Mouse (Mus musculus): Measurements from ENCODE around the gene Nolc1. TPM values are rescaled to one million over a fixed set of nuclear protein-coding genes. Genes with fewer than 3 reads are reported as not detected.

Gene Nolc1
- polyA plus RNA-seq, 1 experiment from 2014 or later = 117 TPM

- peak; percentile 71 for ATAC-seq (ENCODE audit: low FRiP score)
- Histone ChIP-seq H3K9me3 (no peaks in the 10 kb centered on the region), H3K27me3 (no peaks in the 10 kb centered on the region), H3K27ac (peak within 1 kb of the TSS; percentile 99), H3K4me1 (peaks cover 57% of the 10 kb centered on the region), H3K4me2 (peak within 1 kb of the TSS; percentile 100), H3K4me3 (replicated peaks) (peak within 1 kb of the TSS; percentile 95), H3K36me3 (replicated peaks) (no peaks in the 10 kb centered on the region), H3K9ac (peak within 1 kb of the TSS; percentile 98)
- under 1% methylated on average over 83 of the region's 84 CpGs for WGBS
These were observed 30.5 kb upstream of the Nolc1 start, which contains the start of gene Ldb1 for GRCm38 (mm10) chr19:46044993-46045695. Ldb1 (minus strand) TSS chr19:46045214.

GRCm38 (mm10) chr19:46045696-46046311 lies 29.9 kb upstream of the Nolc1 start:
- H3K27ac ChIP-seq = peak overlapping the region; percentile 99
- 2% methylated on average over 7 of the region's 7 CpGs for WGBS
- H3K4me3 ChIP-seq (replicated peaks) = peak overlapping the region; percentile 95
- H3K27me3 ChIP-seq = no peaks in the 10 kb centered on the region
- peak; percentile 7; the same call in 1 of the 2 replicates for ATAC-seq (ENCODE audit: low FRiP score)
- peak overlapping the region; percentile 100 for H3K4me2 ChIP-seq
- H3K36me3 ChIP-seq (replicated peaks) = no peaks in the 10 kb centered on the region
- no peaks in the 10 kb centered on the region for H3K9me3 ChIP-seq
- H3K9ac ChIP-seq = peak overlapping the region; percentile 98
- peaks cover 50% of the 10 kb centered on the region for H3K4me1 ChIP-seq

DNA sequence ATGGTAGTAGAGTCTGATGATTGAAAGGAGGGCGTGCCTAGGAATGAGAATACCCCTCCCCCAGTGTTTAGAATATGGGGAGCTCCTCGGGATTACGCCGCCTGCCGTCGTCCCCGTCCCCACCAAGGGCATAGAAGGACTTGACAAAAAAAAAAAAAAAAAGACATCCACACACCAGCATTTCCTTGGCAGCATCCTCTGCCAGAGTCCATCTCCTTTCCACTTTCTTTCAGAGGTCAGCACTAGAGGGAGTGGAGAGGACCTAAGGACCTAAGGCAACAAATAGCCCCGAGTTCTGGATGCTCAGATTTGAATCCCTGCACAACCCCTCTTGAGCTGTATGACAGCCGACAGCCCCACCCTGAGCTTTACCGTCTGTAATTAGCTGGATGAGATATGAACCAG lies 29.0 kb upstream of the Nolc1 start:
- 3% methylated on average over 10 of the region's 10 CpGs for WGBS
- Histone ChIP-seq H3K27me3 (no peaks in the 10 kb centered on the region), H3K4me2 (no peak overlapping the region), H3K27ac (no peak overlapping the region), H3K4me3 (replicated peaks) (no peak overlapping the region), H3K4me1 (peaks cover 42% of the 10 kb centered on the region), H3K9me3 (no peaks in the 10 kb centered on the region), H3K9ac (no peak overlapping the region), H3K36me3 (replicated peaks) (no peaks in the 10 kb centered on the region)
- ATAC-seq (ENCODE audit: low FRiP score) = no peak

DNA sequence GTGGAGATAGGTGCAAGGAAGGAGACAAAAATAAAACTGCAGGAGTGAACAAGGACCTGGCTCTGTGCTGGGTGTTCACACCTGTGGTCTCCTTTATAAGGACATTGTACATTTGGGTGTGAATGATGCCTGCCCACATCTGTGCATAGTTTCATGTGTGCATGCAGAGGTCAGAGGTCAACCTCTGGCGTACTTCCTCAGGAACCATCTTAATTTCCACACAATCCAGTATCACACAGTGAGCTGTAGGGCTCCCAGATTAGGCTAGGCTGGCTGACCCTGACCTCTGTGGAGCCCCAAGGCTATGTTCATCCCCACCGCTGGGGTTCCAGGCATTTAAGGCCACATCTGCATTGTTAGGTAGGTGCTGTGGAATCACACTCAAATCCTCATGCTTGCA lies 28.2 kb upstream of the Nolc1 start:
- H3K4me2 ChIP-seq = no peak overlapping the region
- H3K27me3 ChIP-seq = no peaks in the 10 kb centered on the region
- no peaks in the 10 kb centered on the region for H3K9me3 ChIP-seq
- WGBS = 63% methylated on average over 2 of the region's 2 CpGs
- ATAC-seq (ENCODE audit: low FRiP score) = no peak
- H3K4me3 ChIP-seq (replicated peaks) = no peak overlapping the region
- no peak overlapping the region for H3K9ac ChIP-seq
- H3K4me1 ChIP-seq = peaks cover 34% of the 10 kb centered on the region
- no peaks in the 10 kb centered on the region for H3K36me3 ChIP-seq (replicated peaks)
- H3K27ac ChIP-seq = no peak overlapping the region

GRCm38 (mm10) chr19:46049129-46049528 lies 26.5 kb upstream of the Nolc1 start:
- Histone ChIP-seq H3K9me3 (no peaks in the 10 kb centered on the region), H3K36me3 (replicated peaks) (no peaks in the 10 kb centered on the region), H3K27ac (no peak overlapping the region), H3K4me1 (peaks cover 17% of the 10 kb centered on the region), H3K4me2 (no peak overlapping the region), H3K9ac (no peak overlapping the region), H3K27me3 (no peaks in the 10 kb centered on the region), H3K4me3 (replicated peaks) (no peak overlapping the region)
- ATAC-seq (ENCODE audit: low FRiP score) = no peak
- 70% methylated on average over 4 of the region's 4 CpGs for WGBS

DNA sequence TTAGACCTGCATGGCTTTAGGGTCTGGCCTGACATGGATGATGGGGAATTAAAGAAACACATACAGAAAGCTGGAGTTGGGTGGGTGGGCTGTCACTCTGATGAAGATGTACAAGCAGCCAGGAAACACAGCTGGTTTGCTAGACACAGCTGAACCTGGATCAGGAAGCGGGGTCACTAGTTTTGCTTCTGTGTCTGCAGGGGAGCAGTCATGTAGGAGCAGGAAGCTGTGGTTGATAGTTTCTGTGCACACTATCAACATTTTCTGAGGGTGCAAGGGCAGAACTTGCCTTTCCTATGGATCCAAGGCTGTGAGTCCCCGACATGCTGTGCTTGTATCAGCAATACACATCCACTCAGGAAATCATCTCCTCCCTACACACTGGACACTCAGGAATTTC lies 25.2 kb upstream of the Nolc1 start:
- H3K9me3 ChIP-seq = no peaks in the 10 kb centered on the region
- WGBS = 82% methylated on average over 2 of the region's 2 CpGs
- no peaks in the 10 kb centered on the region for H3K27me3 ChIP-seq
- H3K4me1 ChIP-seq = peaks cover 14% of the 10 kb centered on the region
- H3K36me3 ChIP-seq (replicated peaks) = no peaks in the 10 kb centered on the region
- ATAC-seq (ENCODE audit: low FRiP score) = no peak
- H3K4me2 ChIP-seq = no peak overlapping the region
- H3K9ac ChIP-seq = no peak overlapping the region
- no peak overlapping the region for H3K27ac ChIP-seq
- no peak overlapping the region for H3K4me3 ChIP-seq (replicated peaks)

DNA sequence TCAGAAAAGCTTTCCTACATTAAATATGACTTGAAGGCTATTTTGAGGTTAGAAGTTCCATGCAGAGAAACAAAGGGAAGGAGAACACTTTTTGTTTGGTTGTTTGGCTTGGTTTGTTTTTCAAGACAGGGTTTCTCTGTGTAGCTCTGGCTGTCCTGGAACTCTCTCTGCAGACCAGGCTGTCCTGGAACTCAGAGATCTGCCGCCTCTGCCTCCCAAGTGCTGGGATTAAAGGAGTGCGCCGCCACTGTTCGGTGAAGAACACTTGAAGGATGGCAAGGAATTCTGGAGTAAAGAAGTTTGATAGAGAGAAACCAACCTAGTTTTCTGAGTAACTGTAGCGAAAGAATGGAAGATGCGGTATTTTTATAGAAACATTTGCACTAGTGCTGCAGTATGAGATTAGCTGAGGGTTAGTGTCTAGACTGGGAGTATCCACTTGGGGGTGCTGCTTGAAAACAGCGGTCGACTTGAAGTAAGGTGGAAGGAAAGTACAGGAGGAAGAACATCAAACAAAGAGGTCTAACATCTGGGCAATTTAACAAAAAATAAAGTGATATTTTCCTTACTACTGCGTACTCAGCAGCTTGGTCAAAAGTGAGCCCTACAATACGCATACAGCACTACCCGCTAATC lies 19.8 kb upstream of the Nolc1 start:
- H3K27me3 ChIP-seq = no peaks in the 10 kb centered on the region
- ATAC-seq (ENCODE audit: low FRiP score) = peak; percentile 79

GRCm38 (mm10) chr19:46056388-46056946 lies 19.2 kb upstream of the Nolc1 start:
- peak overlapping the region; percentile 81 for H3K4me2 ChIP-seq
- peaks cover 16% of the 10 kb centered on the region for H3K4me1 ChIP-seq
- WGBS = 0% methylated on average over 52 of the region's 52 CpGs
- H3K27ac ChIP-seq = peak overlapping the region; percentile 86
- H3K9me3 ChIP-seq = no peaks in the 10 kb centered on the region
- H3K9ac ChIP-seq = peak overlapping the region; percentile 75
- peak; percentile 96 for ATAC-seq (ENCODE audit: low FRiP score)
- no peaks in the 10 kb centered on the region for H3K27me3 ChIP-seq
- peaks cover 1% of the 10 kb centered on the region; the same call in 1 of the 2 replicates for H3K36me3 ChIP-seq (replicated peaks)
- H3K4me3 ChIP-seq (replicated peaks) = peak overlapping the region; percentile 80

More for the DNA sequence above, 19.8 kb upstream of the Nolc1 start:
- Histone ChIP-seq H3K9me3 (no peaks in the 10 kb centered on the region), H3K4me2 (peak overlapping the region; percentile 81), H3K4me3 (replicated peaks) (peak overlapping the region; percentile 80), H3K27ac (no peak overlapping the region), H3K4me1 (peaks cover 16% of the 10 kb centered on the region), H3K36me3 (replicated peaks) (no peaks in the 10 kb centered on the region), H3K9ac (peak overlapping the region; percentile 75)
- 1% methylated on average over 11 of the region's 11 CpGs for whole genome bisulfite sequencing

DNA sequence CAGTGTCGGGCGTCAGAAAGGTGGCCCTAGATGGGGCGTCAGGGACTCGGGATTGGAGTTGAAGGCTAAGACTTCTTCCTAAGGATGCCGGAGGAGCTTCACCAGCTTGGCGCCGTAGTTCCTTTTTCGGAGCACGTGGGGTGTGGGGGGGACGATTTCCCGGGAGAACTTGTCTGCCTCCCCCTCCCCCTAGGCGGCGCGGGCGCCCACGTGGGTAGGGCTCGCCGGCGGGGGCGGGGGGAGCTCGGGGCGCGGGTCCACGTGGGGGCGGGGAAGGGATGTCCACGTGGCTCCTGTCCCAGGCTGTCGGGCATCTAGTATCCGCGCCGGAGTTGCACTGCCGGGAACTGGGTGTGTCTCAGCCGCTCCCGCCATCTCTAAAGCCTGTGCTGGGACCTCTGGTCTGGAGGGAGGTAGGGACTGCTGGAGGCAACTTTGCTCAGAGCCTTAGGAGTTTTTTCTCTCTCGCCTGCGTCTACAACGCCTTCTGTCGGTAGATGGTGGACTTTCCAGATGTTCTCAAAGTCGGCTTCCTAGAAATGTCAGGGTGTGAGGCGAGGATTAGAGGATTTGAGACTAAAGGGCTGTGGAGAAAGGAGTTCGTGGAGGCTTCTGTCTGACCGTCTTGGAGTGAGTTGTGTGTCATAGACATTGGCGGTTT lies 18.6 kb upstream of the Nolc1 start:
- Histone ChIP-seq H3K9me3 (no peaks in the 10 kb centered on the region), H3K27ac (peak overlapping the region; percentile 86)
- under 1% methylated on average over 37 of the region's 42 CpGs for WGBS

DNA sequence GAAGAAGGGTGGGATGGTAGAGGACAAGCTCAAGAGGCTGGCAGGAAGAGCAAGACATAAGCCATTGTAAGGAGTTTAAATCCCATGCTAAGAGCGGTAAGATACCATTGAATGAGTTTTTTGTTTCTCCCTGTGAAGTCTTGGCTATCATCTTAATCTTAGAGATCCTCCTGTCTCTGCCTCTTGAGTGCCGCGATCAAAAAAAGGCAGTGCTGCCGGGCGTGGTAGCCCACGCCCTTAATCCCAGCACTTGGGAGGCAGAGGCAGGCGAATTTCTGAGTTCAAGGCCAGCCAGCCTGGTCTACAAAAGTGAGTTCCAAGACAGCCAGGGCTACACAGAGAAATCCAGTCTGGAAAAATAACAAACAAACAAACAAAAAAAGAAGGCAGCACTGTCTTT lies 17.2 kb upstream of the Nolc1 start:
- H3K4me1 ChIP-seq = peaks cover 16% of the 10 kb centered on the region
- H3K36me3 ChIP-seq (replicated peaks) = peaks cover 21% of the 10 kb centered on the region
- 96% methylated on average over 7 of the region's 7 CpGs for WGBS
- no peak overlapping the region for H3K27ac ChIP-seq
- H3K4me3 ChIP-seq (replicated peaks) = peak overlapping the region; percentile 8; the same call in 1 of the 2 replicates
- no peak overlapping the region for H3K9ac ChIP-seq
- H3K4me2 ChIP-seq = no peak overlapping the region
- ATAC-seq (ENCODE audit: low FRiP score) = no peak
- H3K27me3 ChIP-seq = no peaks in the 10 kb centered on the region
- no peaks in the 10 kb centered on the region for H3K9me3 ChIP-seq

More for the DNA sequence above, 18.6 kb upstream of the Nolc1 start:
- H3K27me3 ChIP-seq = no peaks in the 10 kb centered on the region
- peaks cover 7% of the 10 kb centered on the region for H3K36me3 ChIP-seq (replicated peaks)
- H3K4me1 ChIP-seq = peaks cover 16% of the 10 kb centered on the region
- ATAC-seq (ENCODE audit: low FRiP score) = peak; percentile 63
- H3K4me2 ChIP-seq = peak overlapping the region; percentile 81
- peak overlapping the region; percentile 80 for H3K4me3 ChIP-seq (replicated peaks)
- H3K9ac ChIP-seq = peak overlapping the region; percentile 75

GRCm38 (mm10) chr19:46060845-46061244 lies 14.8 kb upstream of the Nolc1 start:
- peaks cover 45% of the 10 kb centered on the region for H3K36me3 ChIP-seq (replicated peaks)
- 94% methylated on average over 6 of the region's 6 CpGs for whole genome bisulfite sequencing
- no peak overlapping the region for H3K27ac ChIP-seq
- no peak overlapping the region for H3K9ac ChIP-seq
- H3K27me3 ChIP-seq = no peaks in the 10 kb centered on the region
- peaks cover 16% of the 10 kb centered on the region for H3K4me1 ChIP-seq
- H3K4me3 ChIP-seq (replicated peaks) = no peak overlapping the region
- ATAC-seq (ENCODE audit: low FRiP score) = no peak
- H3K4me2 ChIP-seq = no peak overlapping the region
- H3K9me3 ChIP-seq = no peaks in the 10 kb centered on the region

GRCm38 (mm10) chr19:46068054-46068453 lies 7.6 kb upstream of the Nolc1 start:
- H3K27me3 ChIP-seq = no peaks in the 10 kb centered on the region
- no peaks in the 10 kb centered on the region for H3K9me3 ChIP-seq
- ATAC-seq (ENCODE audit: low FRiP score) = no peak
- H3K4me3 ChIP-seq (replicated peaks) = no peak overlapping the region
- peaks cover 92% of the 10 kb centered on the region for H3K36me3 ChIP-seq (replicated peaks)
- WGBS = 79% methylated on average over 10 of the region's 10 CpGs
- H3K4me1 ChIP-seq = no peaks in the 10 kb centered on the region
- H3K9ac ChIP-seq = no peak overlapping the region
- H3K4me2 ChIP-seq = no peak overlapping the region
- no peak overlapping the region for H3K27ac ChIP-seq
